Mouse (Mus musculus): ENCODE results near the gene Ndufa12.
A peak's percentile ranks its signal among the peaks of the same experiment; 100 is the strongest.

The Ndufa12 gene

GRCm38 (mm10) chr10:94198482-94199405 is at the start of gene Ndufa12:
Gene Ndufa12, plus strand, starts transcription at chr10:94198720.
- peak; percentile 96 for DNase-seq

- no peak for DNase-seq
These were observed 47.0 kb upstream of the Ndufa12 start for GRCm38 (mm10) chr10:94151488-94151887.

GRCm38 (mm10) chr10:94153841-94154240 is 44.7 kb upstream of the Ndufa12 start:
- no peak for DNase-seq

- no peak for DNase-seq
These were observed 39.6 kb upstream of the Ndufa12 start for GRCm38 (mm10) chr10:94158962-94159361.

GRCm38 (mm10) chr10:94159406-94159805 is 39.1 kb upstream of the Ndufa12 start:
- no peak for DNase-seq

GRCm38 (mm10) chr10:94161051-94161765 is 37.3 kb upstream of the Ndufa12 start:
- DNase-seq = no peak

GRCm38 (mm10) chr10:94162031-94162430 is 36.5 kb upstream of the Ndufa12 start:
- DNase-seq = no peak

GRCm38 (mm10) chr10:94164104-94164845 is 34.2 kb upstream of the Ndufa12 start:
- no peak for DNase-seq

GRCm38 (mm10) chr10:94165426-94165825 is 33.1 kb upstream of the Ndufa12 start:
- DNase-seq = no peak

GRCm38 (mm10) chr10:94167051-94167750 is 31.3 kb upstream of the Ndufa12 start:
- DNase-seq = no peak

GRCm38 (mm10) chr10:94171440-94172130 is 26.9 kb upstream of the Ndufa12 start:
- no peak for DNase-seq

- no peak for DNase-seq
These were observed 26.4 kb upstream of the Ndufa12 start for GRCm38 (mm10) chr10:94172137-94172536.

GRCm38 (mm10) chr10:94172706-94173105 is 25.8 kb upstream of the Ndufa12 start:
- no peak for DNase-seq

GRCm38 (mm10) chr10:94174652-94175051 is 23.9 kb upstream of the Ndufa12 start:
- no peak for DNase-seq

GRCm38 (mm10) chr10:94183199-94183598 is 15.3 kb upstream of the Ndufa12 start:
- DNase-seq = no peak

- DNase-seq = no peak
These were observed 6.5 kb downstream of the Ndufa12 start for GRCm38 (mm10) chr10:94204973-94205372.

- DNase-seq = peak; percentile 16
These were observed 12.4 kb downstream of the Ndufa12 start for GRCm38 (mm10) chr10:94210718-94211618.

GRCm38 (mm10) chr10:94211725-94212124 is 13.2 kb downstream of the Ndufa12 start:
- DNase-seq = no peak

- peak; percentile 52 for DNase-seq
These were observed 26.7 kb downstream of the Ndufa12 start for GRCm38 (mm10) chr10:94225026-94225750.

All from thymus, postnatal 14 days (tissue).